Mouse (Mus musculus) right cerebral cortex, postnatal 4 days (tissue): ENCODE measurements at regions not wholly inside any gene's neighbourhood (a gene's known extent, or its start where the extent isn't known, plus 50 kb on each side); places are given as distances from the start of the nearest gene placed in this dataset.
"Not testable (repeated sequence)": the region's sequence is repeated elsewhere in the genome, so short reads cannot be mapped to it uniquely, and the experiment has no call there.

Experiments used
- DNase-seq: peaks from one replicate; pipeline ENCODE4 v3.0.0-alpha.2; 2022

GRCm38 (mm10) chr9:48053580-48053979 is 108.2 kb upstream of the Nxpe4 start:
- no peak for DNase-seq

GRCm38 (mm10) chr9:48055246-48055645 is 106.6 kb upstream of the Nxpe4 start:
- DNase-seq: no peak

- no peak for DNase-seq
Measured at GRCm38 (mm10) chr9:48058599-48058998, 103.2 kb upstream of the Nxpe4 start.

GRCm38 (mm10) chr9:48059549-48060165 is 102.2 kb upstream of the Nxpe4 start:
- DNase-seq: no peak

- no peak for DNase-seq
Measured at GRCm38 (mm10) chr9:48060996-48061395, 100.8 kb upstream of the Nxpe4 start.

GRCm38 (mm10) chr9:48066730-48067345 is 95.0 kb upstream of the Nxpe4 start:
- no peak for DNase-seq

GRCm38 (mm10) chr9:48072592-48072991 is 89.2 kb upstream of the Nxpe4 start:
- DNase-seq: no peak

GRCm38 (mm10) chr9:48073096-48073495 is 88.7 kb upstream of the Nxpe4 start:
- DNase-seq: no peak

- no peak for DNase-seq
Measured at GRCm38 (mm10) chr9:48075661-48076240, 86.1 kb upstream of the Nxpe4 start.

GRCm38 (mm10) chr9:48082461-48082860 is 79.4 kb upstream of the Nxpe4 start:
- DNase-seq: no peak

GRCm38 (mm10) chr9:48084196-48084595 is 77.6 kb upstream of the Nxpe4 start:
- DNase-seq: not testable (repeated sequence)

GRCm38 (mm10) chr9:48089661-48090060 is 72.2 kb upstream of the Nxpe4 start:
- no peak for DNase-seq

GRCm38 (mm10) chr9:48094756-48095155 is 67.1 kb upstream of the Nxpe4 start:
- DNase-seq: no peak

GRCm38 (mm10) chr9:48099846-48100245 is 62.0 kb upstream of the Nxpe4 start:
- DNase-seq: no peak

- DNase-seq: no peak
Measured at GRCm38 (mm10) chr9:48106441-48107167, 55.2 kb upstream of the Nxpe4 start.

- DNase-seq: no peak
Measured at GRCm38 (mm10) chr9:48108994-48109619, 52.7 kb upstream of the Nxpe4 start.

- no peak for DNase-seq
Measured at GRCm38 (mm10) chr9:48111316-48111890, 50.4 kb upstream of the Nxpe4 start.
